Mouse (Mus musculus) granulocyte monocyte progenitor cell, adult 5-6 weeks (primary cell): ENCODE measurements around the gene Asap3. TPM values are rescaled to one million over a fixed set of nuclear protein-coding genes. Genes with fewer than 3 reads are reported as not detected.

Experiments
- ATAC-seq: replicated peaks from 2 replicates; pipeline ENCODE4 v1.8.0; 2016; ENCODE audit warnings: mild to moderate bottlenecking, moderate TSS enrichment, inconsistent platforms; ENCODE audit not compliant: poor library complexity, severe bottlenecking
- total RNA-seq, 2 experiments: library from RNA; stranded (forward) in 1 of 2; stranded (reverse) in 1 of 2; fragments of 200-712, 200-1000 nt in 1 of 2; fragments of >200 nt in 1 of 2; fragmentation: Nextera tagmentation in 1 of 2; gene quantifications; 2 replicates each; pipeline ENCODE4 v1.2.3; 2014 to 2017

Gene Asap3
- total RNA-seq, 2 experiments from 2014 or later = not detected

- no peak for ATAC-seq
These were observed 42.5 kb downstream of the Asap3 start for GRCm38 (mm10) chr4:136248464-136249331.

GRCm38 (mm10) chr4:136249332-136249647 lies 43.1 kb downstream of the Asap3 start:
- ATAC-seq = no peak

- no peak for ATAC-seq
These were observed 43.6 kb downstream of the Asap3 start for GRCm38 (mm10) chr4:136249780-136250179.

- ATAC-seq = no peak
These were observed 49.8 kb downstream of the Asap3 start for GRCm38 (mm10) chr4:136255919-136256318.

GRCm38 (mm10) chr4:136256696-136257095 lies 50.5 kb downstream of the Asap3 start:
- ATAC-seq = no peak

GRCm38 (mm10) chr4:136259916-136260315 lies 53.8 kb downstream of the Asap3 start:
- ATAC-seq = no peak

- peak; percentile 79 for ATAC-seq
These were observed 54.5 kb downstream of the Asap3 start for GRCm38 (mm10) chr4:136260491-136261180.

- no peak for ATAC-seq
These were observed 55.7 kb downstream of the Asap3 start for GRCm38 (mm10) chr4:136261912-136262311.

- no peak for ATAC-seq
These were observed 57.4 kb downstream of the Asap3 start for GRCm38 (mm10) chr4:136263555-136263954.

- ATAC-seq = peak; percentile 98
These were observed 60.7 kb downstream of the Asap3 start for GRCm38 (mm10) chr4:136266716-136267343.

- ATAC-seq = no peak
These were observed 62.7 kb downstream of the Asap3 start for GRCm38 (mm10) chr4:136268912-136269311.

- no peak for ATAC-seq
These were observed 64.5 kb downstream of the Asap3 start for GRCm38 (mm10) chr4:136270648-136271047.

GRCm38 (mm10) chr4:136281097-136281496 lies 74.9 kb downstream of the Asap3 start:
- ATAC-seq = no peak

- ATAC-seq = no peak
These were observed 75.4 kb downstream of the Asap3 start for GRCm38 (mm10) chr4:136281611-136282010.

- ATAC-seq = no peak
These were observed 76.7 kb downstream of the Asap3 start for GRCm38 (mm10) chr4:136282621-136283480.

GRCm38 (mm10) chr4:136283783-136284182 lies 77.6 kb downstream of the Asap3 start:
- ATAC-seq = no peak

GRCm38 (mm10) chr4:136284455-136284854 lies 78.3 kb downstream of the Asap3 start, which contains the start of gene Zfp46:
TSS of gene Zfp46 (plus strand) at chr4:136284683.
- no peak for ATAC-seq

- no peak for ATAC-seq
These were observed 78.7 kb downstream of the Asap3 start for GRCm38 (mm10) chr4:136284891-136285290.

- ATAC-seq = peak; percentile 89
These were observed 79.2 kb downstream of the Asap3 start for GRCm38 (mm10) chr4:136285348-136285810.

GRCm38 (mm10) chr4:136285811-136286371 lies 79.7 kb downstream of the Asap3 start:
- ATAC-seq = peak; percentile 84
